Mouse (Mus musculus): ENCODE measurements around the gene Frmd3. TPM values are rescaled to one million over a fixed set of nuclear protein-coding genes. Genes with fewer than 3 reads are reported as not detected.
"Not testable (repeated sequence)": the region's sequence is repeated elsewhere in the genome, so short reads cannot be mapped to it uniquely, and the experiment has no call there.

Frmd3 gene
- polyA plus RNA-seq, 1 experiment, result 0.31 TPM

GRCm38 (mm10) chr4:74051692-74052091 is 38.5 kb downstream of the Frmd3 start:
- H3K4me3 ChIP-seq (ENCODE audit: control insufficient read depth, low read depth, low read length), result no peak overlapping the region
- no peak overlapping the region for H3K27ac ChIP-seq (ENCODE audit: control insufficient read depth, insufficient read depth, low read depth, low read length)
- H3K36me3 ChIP-seq (ENCODE audit: control insufficient read depth, insufficient read depth, low read length), result no peaks in the 10 kb centered on the region
- H3K4me1 ChIP-seq (ENCODE audit: control insufficient read depth, insufficient read depth, low read length), result no peaks in the 10 kb centered on the region
- no peaks in the 10 kb centered on the region for H3K27me3 ChIP-seq (ENCODE audit: control insufficient read depth, insufficient read depth, low read length)
- TF ChIP-seq CTCF (IDR thresholded peaks at IDR 0.05; ENCODE audit: control insufficient read depth, insufficient read depth, insufficient replicate concordance, low read depth, low read length) (no peak), POLR2A (IDR thresholded peaks at IDR 0.05; ENCODE audit: control insufficient read depth, low read depth, low read length) (no peak)

GRCm38 (mm10) chr4:74076727-74077126 is 63.5 kb downstream of the Frmd3 start:
- H3K4me1 ChIP-seq (ENCODE audit: control insufficient read depth, insufficient read depth, low read length), result no peaks in the 10 kb centered on the region
- no peak overlapping the region for H3K4me3 ChIP-seq (ENCODE audit: control insufficient read depth, low read depth, low read length)
- no peak overlapping the region for H3K27ac ChIP-seq (ENCODE audit: control insufficient read depth, insufficient read depth, low read depth, low read length)
- TF ChIP-seq POLR2A (IDR thresholded peaks at IDR 0.05; ENCODE audit: control insufficient read depth, low read depth, low read length) (no peak), CTCF (IDR thresholded peaks at IDR 0.05; ENCODE audit: control insufficient read depth, insufficient read depth, insufficient replicate concordance, low read depth, low read length) (no peak)
- H3K36me3 ChIP-seq (ENCODE audit: control insufficient read depth, insufficient read depth, low read length), result no peaks in the 10 kb centered on the region
- H3K27me3 ChIP-seq (ENCODE audit: control insufficient read depth, insufficient read depth, low read length), result no peaks in the 10 kb centered on the region

- TF ChIP-seq CTCF (IDR thresholded peaks at IDR 0.05; ENCODE audit: control insufficient read depth, insufficient read depth, insufficient replicate concordance, low read depth, low read length), result no peak
- no peak for TF ChIP-seq POLR2A (IDR thresholded peaks at IDR 0.05; ENCODE audit: control insufficient read depth, low read depth, low read length)
- Histone ChIP-seq H3K27me3 (ENCODE audit: control insufficient read depth, insufficient read depth, low read length) (no peaks in the 10 kb centered on the region), H3K4me3 (ENCODE audit: control insufficient read depth, low read depth, low read length) (no peak overlapping the region), H3K36me3 (ENCODE audit: control insufficient read depth, insufficient read depth, low read length) (no peaks in the 10 kb centered on the region), H3K4me1 (ENCODE audit: control insufficient read depth, insufficient read depth, low read length) (no peaks in the 10 kb centered on the region), H3K27ac (ENCODE audit: control insufficient read depth, insufficient read depth, low read depth, low read length) (no peak overlapping the region)
These were observed 97.6 kb downstream of the Frmd3 start for GRCm38 (mm10) chr4:74110816-74111215.

- no peak overlapping the region for H3K27ac ChIP-seq (ENCODE audit: control insufficient read depth, insufficient read depth, low read depth, low read length)
- H3K4me3 ChIP-seq (ENCODE audit: control insufficient read depth, low read depth, low read length), result no peak overlapping the region
- H3K4me1 ChIP-seq (ENCODE audit: control insufficient read depth, insufficient read depth, low read length), result no peaks in the 10 kb centered on the region
- no peaks in the 10 kb centered on the region for H3K36me3 ChIP-seq (ENCODE audit: control insufficient read depth, insufficient read depth, low read length)
- no peaks in the 10 kb centered on the region for H3K27me3 ChIP-seq (ENCODE audit: control insufficient read depth, insufficient read depth, low read length)
- TF ChIP-seq CTCF (IDR thresholded peaks at IDR 0.05; ENCODE audit: control insufficient read depth, insufficient read depth, insufficient replicate concordance, low read depth, low read length), result no peak
- no peak for TF ChIP-seq POLR2A (IDR thresholded peaks at IDR 0.05; ENCODE audit: control insufficient read depth, low read depth, low read length)
These were observed 178.3 kb downstream of the Frmd3 start for GRCm38 (mm10) chr4:74191528-74191927.

- no peak for TF ChIP-seq CTCF (IDR thresholded peaks at IDR 0.05; ENCODE audit: control insufficient read depth, insufficient read depth, insufficient replicate concordance, low read depth, low read length)
- TF ChIP-seq POLR2A (IDR thresholded peaks at IDR 0.05; ENCODE audit: control insufficient read depth, low read depth, low read length), result no peak
- Histone ChIP-seq H3K4me1 (ENCODE audit: control insufficient read depth, insufficient read depth, low read length) (no peaks in the 10 kb centered on the region), H3K4me3 (ENCODE audit: control insufficient read depth, low read depth, low read length) (no peak overlapping the region), H3K27me3 (ENCODE audit: control insufficient read depth, insufficient read depth, low read length) (no peaks in the 10 kb centered on the region), H3K36me3 (ENCODE audit: control insufficient read depth, insufficient read depth, low read length) (no peaks in the 10 kb centered on the region), H3K27ac (ENCODE audit: control insufficient read depth, insufficient read depth, low read depth, low read length) (no peak overlapping the region)
These were observed 188.1 kb downstream of the Frmd3 start for GRCm38 (mm10) chr4:74201281-74201811.

- not testable (repeated sequence) for H3K27ac ChIP-seq (ENCODE audit: control insufficient read depth, insufficient read depth, low read depth, low read length); H3K36me3 ChIP-seq (ENCODE audit: control insufficient read depth, insufficient read depth, low read length); H3K4me3 ChIP-seq (ENCODE audit: control insufficient read depth, low read depth, low read length); H3K4me1 ChIP-seq (ENCODE audit: control insufficient read depth, insufficient read depth, low read length); H3K27me3 ChIP-seq (ENCODE audit: control insufficient read depth, insufficient read depth, low read length)
These were observed 208.5 kb downstream of the Frmd3 start for GRCm38 (mm10) chr4:74221780-74222179.

- no peaks in the 10 kb centered on the region for H3K36me3 ChIP-seq (ENCODE audit: control insufficient read depth, insufficient read depth, low read length)
- no peaks in the 10 kb centered on the region for H3K4me1 ChIP-seq (ENCODE audit: control insufficient read depth, insufficient read depth, low read length)
- TF ChIP-seq POLR2A (IDR thresholded peaks at IDR 0.05; ENCODE audit: control insufficient read depth, low read depth, low read length) (no peak), CTCF (IDR thresholded peaks at IDR 0.05; ENCODE audit: control insufficient read depth, insufficient read depth, insufficient replicate concordance, low read depth, low read length) (no peak)
- no peak overlapping the region for H3K27ac ChIP-seq (ENCODE audit: control insufficient read depth, insufficient read depth, low read depth, low read length)
- no peak overlapping the region for H3K4me3 ChIP-seq (ENCODE audit: control insufficient read depth, low read depth, low read length)
- no peaks in the 10 kb centered on the region for H3K27me3 ChIP-seq (ENCODE audit: control insufficient read depth, insufficient read depth, low read length)
These were observed 209.1 kb downstream of the Frmd3 start for GRCm38 (mm10) chr4:74222360-74222759.

- no peaks in the 10 kb centered on the region for H3K27me3 ChIP-seq (ENCODE audit: control insufficient read depth, insufficient read depth, low read length)
- no peaks in the 10 kb centered on the region for H3K36me3 ChIP-seq (ENCODE audit: control insufficient read depth, insufficient read depth, low read length)
- H3K4me3 ChIP-seq (ENCODE audit: control insufficient read depth, low read depth, low read length), result no peak overlapping the region
- H3K27ac ChIP-seq (ENCODE audit: control insufficient read depth, insufficient read depth, low read depth, low read length), result no peak overlapping the region
- H3K4me1 ChIP-seq (ENCODE audit: control insufficient read depth, insufficient read depth, low read length), result no peaks in the 10 kb centered on the region; the same call in none of the 2 replicates
- TF ChIP-seq POLR2A (IDR thresholded peaks at IDR 0.05; ENCODE audit: control insufficient read depth, low read depth, low read length) (no peak), CTCF (IDR thresholded peaks at IDR 0.05; ENCODE audit: control insufficient read depth, insufficient read depth, insufficient replicate concordance, low read depth, low read length) (no peak)
These were observed 211.0 kb downstream of the Frmd3 start for GRCm38 (mm10) chr4:74224210-74224609.

Measured in testis, adult 2 months (tissue).